Mouse (Mus musculus) CH12.LX (cell line): Measurements from ENCODE around the gene Cpb2. TPM values are rescaled to one million over a fixed set of nuclear protein-coding genes. Genes with fewer than 3 reads are reported as not detected.

ENCODE experiments used
- DNase-seq: peaks from one replicate; pipeline ENCODE4 v3.0.0-alpha.2; 2013; ENCODE audit errors: extremely low read depth
- H3K27ac ChIP-seq: 2 replicates; pipeline ENCODE4 v1.5.1; 2012; ENCODE audit warnings: low read depth, mild to moderate bottlenecking, control low read depth, moderate library complexity; ENCODE audit not compliant: insufficient read depth
- H3K27me3 ChIP-seq: replicated peaks from 2 replicates; pipeline ENCODE3; 2012; ENCODE audit warnings: inconsistent platforms
- H3K36me3 ChIP-seq, 2 experiments: replicated peaks in 1 of 2; 2 replicates each; pipeline versions ENCODE3 to v1.6.1; 2012; ENCODE audit warnings: inconsistent platforms in 1 of 2, low read length in 1 of 2, mild to moderate bottlenecking in 1 of 2, mixed read lengths in 1 of 2, moderate library complexity in 1 of 2; ENCODE audit not compliant: control insufficient read depth in 1 of 2, insufficient read depth in 1 of 2
- H3K4me1 ChIP-seq, 2 experiments: 2 replicates each; pipeline ENCODE4 v1.6.1; 2012; ENCODE audit warnings: inconsistent platforms in 1 of 2, moderate library complexity in 1 of 2; ENCODE audit not compliant: insufficient read depth in 2 of 2, control insufficient read depth in 1 of 2
- H3K4me2 ChIP-seq: 2 replicates; pipeline ENCODE4 v1.6.1; 2012; ENCODE audit warnings: low read depth, mild to moderate bottlenecking, control low read depth; ENCODE audit not compliant: poor library complexity, insufficient read depth, severe bottlenecking
- H3K4me3 ChIP-seq, 3 experiments: fragments of 150-350 bp in 1 of 3; sonication (generic) in 1 of 3; replicated peaks in 1 of 3; 2 replicates each; pipeline versions ENCODE3 to v1.5.1; 2011 to 2012; ENCODE audit warnings: low read depth in 2 of 3, low read length in 2 of 3, mild to moderate bottlenecking in 2 of 3, moderate library complexity in 2 of 3, control low read depth in 1 of 3, improper control_type of control experiment in 1 of 3, inconsistent platforms in 1 of 3, mixed read lengths in 1 of 3; ENCODE audit not compliant: poor library complexity in 1 of 3
- H3K79me2 ChIP-seq: replicated peaks from 2 replicates; pipeline ENCODE4 v1.6.1; 2012; ENCODE audit warnings: mild to moderate bottlenecking, moderate library complexity; ENCODE audit not compliant: control insufficient read depth, poor library complexity, insufficient read depth, severe bottlenecking; ENCODE audit errors: extremely low read depth
- H3K9ac ChIP-seq: 2 replicates; pipeline ENCODE4 v1.6.1; 2012; ENCODE audit warnings: low read depth, mild to moderate bottlenecking, control low read depth, moderate library complexity; ENCODE audit not compliant: insufficient read depth
- H3K9me3 ChIP-seq: replicated peaks from 2 replicates; pipeline ENCODE3; 2012; ENCODE audit warnings: low read length, inconsistent platforms, mixed read lengths
- CHD1 ChIP-seq: IDR thresholded peaks from 2 replicates; pipeline ENCODE4 v1.6.1; 2012; ENCODE audit warnings: low read depth, low read length, improper control_type of control experiment, inconsistent platforms
- E2F4 ChIP-seq: IDR thresholded peaks from 2 replicates; pipeline ENCODE4 v1.6.1; 2011; ENCODE audit warnings: low read depth, low read length, improper control_type of control experiment; ENCODE audit not compliant: insufficient replicate concordance
- ELF1 ChIP-seq: IDR thresholded peaks from 2 replicates; pipeline ENCODE4 v1.6.1; 2014; ENCODE audit warnings: low read depth, mild to moderate bottlenecking, inconsistent platforms, low read length, improper control_type of control experiment
- EP300 ChIP-seq: IDR thresholded peaks from 2 replicates; pipeline ENCODE4 v1.6.1; 2011; ENCODE audit warnings: low read length, improper control_type of control experiment
- ETS1 ChIP-seq: conservative IDR thresholded peaks from 2 replicates; pipeline ENCODE4 v1.6.1; 2012; ENCODE audit warnings: low read depth, mild to moderate bottlenecking, inconsistent platforms, low read length, improper control_type of control experiment, moderate library complexity
- GABPA ChIP-seq: IDR thresholded peaks from 2 replicates; pipeline ENCODE4 v1.6.1; 2012; ENCODE audit warnings: low read depth, low read length, improper control_type of control experiment, inconsistent platforms; ENCODE audit not compliant: insufficient replicate concordance
- HCFC1 ChIP-seq: IDR thresholded peaks from 2 replicates; pipeline ENCODE4 v1.6.1; 2012; ENCODE audit warnings: low read depth, mild to moderate bottlenecking, inconsistent platforms, low read length, improper control_type of control experiment
- JUN ChIP-seq: IDR thresholded peaks from 2 replicates; pipeline ENCODE4 v1.6.1; 2011; ENCODE audit warnings: low read depth, mild to moderate bottlenecking, low read length, improper control_type of control experiment, moderate library complexity; ENCODE audit not compliant: insufficient read depth
- JUND ChIP-seq: conservative IDR thresholded peaks from 2 replicates; pipeline ENCODE4 v1.6.1; 2011; ENCODE audit warnings: low read depth, low read length, improper control_type of control experiment
- KAT2A ChIP-seq: IDR thresholded peaks from 2 replicates; pipeline ENCODE4 v1.6.1; 2012; ENCODE audit warnings: low read length, improper control_type of control experiment, inconsistent platforms; ENCODE audit not compliant: insufficient replicate concordance
- MAFK ChIP-seq: IDR thresholded peaks from 2 replicates; pipeline ENCODE4 v1.6.1; 2011; ENCODE audit warnings: low read length, improper control_type of control experiment; ENCODE audit not compliant: insufficient replicate concordance
- MAZ ChIP-seq: IDR thresholded peaks from 2 replicates; pipeline ENCODE4 v1.6.1; 2012; ENCODE audit warnings: low read depth, mild to moderate bottlenecking, inconsistent platforms, low read length, improper control_type of control experiment, moderate library complexity
- MXI1 ChIP-seq: IDR thresholded peaks from 2 replicates; pipeline ENCODE4 v1.6.1; 2011; ENCODE audit warnings: mild to moderate bottlenecking, low read depth, low read length, improper control_type of control experiment
- MYC ChIP-seq: IDR thresholded peaks from 2 replicates; pipeline ENCODE4 v1.6.1; 2011; ENCODE audit warnings: low read depth, mild to moderate bottlenecking, improper control_type of control experiment, low read length
- NELFE ChIP-seq: IDR thresholded peaks from 2 replicates; pipeline ENCODE4 v1.6.1; 2011; ENCODE audit warnings: low read depth, low read length, improper control_type of control experiment
- PAX5 ChIP-seq: IDR thresholded peaks from 2 replicates; pipeline ENCODE4 v1.6.1; 2012; ENCODE audit warnings: low read length, inconsistent platforms, mixed read lengths
- POLR2A ChIP-seq: IDR thresholded peaks from 2 replicates; pipeline ENCODE4 v1.6.1; 2011; ENCODE audit warnings: low read depth, mild to moderate bottlenecking, improper control_type of control experiment, low read length
- POLR2AphosphoS2 ChIP-seq: IDR thresholded peaks from 2 replicates; pipeline ENCODE4 v1.6.1; 2011; ENCODE audit warnings: low read depth, low read length, improper control_type of control experiment
- RAD21 ChIP-seq: IDR thresholded peaks from 2 replicates; pipeline ENCODE4 v1.6.1; 2011; ENCODE audit warnings: low read depth, mild to moderate bottlenecking, low read length, improper control_type of control experiment, moderate library complexity
- RCOR1 ChIP-seq: conservative IDR thresholded peaks from 2 replicates; pipeline ENCODE4 v1.6.1; 2012; ENCODE audit warnings: low read depth, mild to moderate bottlenecking, inconsistent platforms, low read length, improper control_type of control experiment
- SMC3 ChIP-seq: IDR thresholded peaks from 2 replicates; pipeline ENCODE4 v1.6.1; 2011; ENCODE audit warnings: low read depth, low read length, improper control_type of control experiment
- TBP ChIP-seq: conservative IDR thresholded peaks from 2 replicates; pipeline ENCODE4 v1.6.1; 2011; ENCODE audit warnings: low read depth, low read length, improper control_type of control experiment
- TCF12 ChIP-seq: IDR thresholded peaks from 2 replicates; pipeline ENCODE4 v1.6.1; 2014; ENCODE audit warnings: low read depth, mild to moderate bottlenecking, inconsistent platforms, low read length, improper control_type of control experiment
- UBTF ChIP-seq: IDR thresholded peaks from 2 replicates; pipeline ENCODE4 v1.6.1; 2012; ENCODE audit warnings: low read depth, mild to moderate bottlenecking, inconsistent platforms, low read length, improper control_type of control experiment, moderate library complexity
- dilution Hi-C: fragments of 300-500 bp; cut with MboI; formaldehyde crosslinking; loops from 2 replicates; pipeline ENCODE4 v1.14.3; 2020; ENCODE audit warnings: low sequenced_read_pairs; ENCODE audit not compliant: extremely low pct_unique_long_range_greater_than_20kb, extremely low pct_ligation_motif_present
- in situ Hi-C: fragments of 300-500 bp; cut with MboI; formaldehyde crosslinking; loops from 3 replicates; pipeline ENCODE4 v1.14.3; 2019; ENCODE audit warnings: low sequenced_read_pairs, low pct_ligation_motif_present, low pct_unique_long_range_greater_than_20kb, mixed read lengths
- polyA plus RNA-seq: library from polyadenylated mRNA; unstranded; fragments of >175 nt; gene quantifications from 2 replicates; pipeline ENCODE4 v1.2.1, GENCODE M21; 2012; ENCODE audit warnings: low read depth; ENCODE audit not compliant: insufficient read length
- total RNA-seq, 2 experiments: library from RNA; depleted of rRNA; stranded (reverse); fragments of 300-350 nt in 1 of 2; fragments of >200 nt in 1 of 2; gene quantifications; 2 replicates each; pipeline ENCODE4 v1.2.3; 2012 to 2014

Cpb2 gene
- total and polyA plus RNA-seq, 3 experiments: not detected

GRCm38 (mm10) chr14:75206307-75206706, 35.8 kb upstream of the Cpb2 start:
- TF ChIP-seq NELFE (no peak), CHD1 (no peak), JUND (no peak), HCFC1 (no peak), EP300 (no peak), KAT2A (no peak)
- H3K4me1 ChIP-seq: no peaks in the 10 kb centered on the region
- DNase-seq: no peak
- in situ Hi-C loops: no loop called here
- peaks cover 8% of the 10 kb centered on the region for H3K79me2 ChIP-seq
- no peaks in the 10 kb centered on the region for H3K9me3 ChIP-seq
- no peaks in the 10 kb centered on the region for H3K27me3 ChIP-seq
- H3K27ac ChIP-seq: no peak overlapping the region
- dilution Hi-C loops: no loop called here
- no peak overlapping the region for H3K9ac ChIP-seq
- no peak overlapping the region for H3K4me2 ChIP-seq
- H3K4me3 ChIP-seq: no peak overlapping the region
- H3K36me3 ChIP-seq: peaks cover 75 to 98% of the 10 kb centered on the region in 2 experiments

- H3K36me3 ChIP-seq: peaks cover 79 to 98% of the 10 kb centered on the region in 2 experiments
- TF ChIP-seq POLR2A: 0 out of 2 replicates have a peak, but pooled peaks have one; percentile 15
- no peak for TF ChIP-seq MAZ
- TF ChIP-seq E2F4: no peak
- no peak for TF ChIP-seq RCOR1
- no peak for TF ChIP-seq RAD21
Measured at GRCm38 (mm10) chr14:75208572-75209151, 33.4 kb upstream of the Cpb2 start.

GRCm38 (mm10) chr14:75213752-75214151, 28.3 kb upstream of the Cpb2 start:
- Histone ChIP-seq H3K36me3 (peaks cover 84 to 99% of the 10 kb centered on the region in 2 experiments), H3K9ac (no peak overlapping the region), H3K27ac (no peak overlapping the region), H3K4me1 (no peaks in the 10 kb centered on the region), H3K27me3 (no peaks in the 10 kb centered on the region), H3K9me3 (no peaks in the 10 kb centered on the region), H3K4me3 (no peak overlapping the region), H3K79me2 (no peaks in the 10 kb centered on the region), H3K4me2 (no peak overlapping the region)
- TF ChIP-seq MAFK (no peak), SMC3 (no peak), ETS1 (no peak), RCOR1 (no peak), POLR2A (no peak), TCF12 (no peak), PAX5 (no peak), MXI1 (no peak), ELF1 (no peak), JUN (no peak), CHD1 (no peak), JUND (no peak), GABPA (no peak), TBP (no peak), EP300 (no peak), MYC (no peak), POLR2AphosphoS2 (no peak), UBTF (no peak)
- dilution Hi-C loops (no loop called here), in situ Hi-C loops (no loop called here)
- DNase-seq: no peak

More at GRCm38 (mm10) chr14:75208572-75209151, 33.4 kb upstream of the Cpb2 start:
- in situ Hi-C loops (no loop called here), dilution Hi-C loops (no loop called here)
- no peaks in the 10 kb centered on the region for H3K4me1 ChIP-seq
- no peaks in the 10 kb centered on the region for H3K27me3 ChIP-seq
- H3K9ac ChIP-seq: no peak overlapping the region
- no peak overlapping the region for H3K4me3 ChIP-seq
- H3K27ac ChIP-seq: no peak overlapping the region
- no peak for DNase-seq
- 0 out of 2 replicates have a peak, but pooled peaks cover 4% of the 10 kb centered on the region for H3K79me2 ChIP-seq
- no peaks in the 10 kb centered on the region for H3K9me3 ChIP-seq
- no peak overlapping the region for H3K4me2 ChIP-seq
